Mouse (Mus musculus): ENCODE measurements around the gene Vac14.

Vac14 gene

GRCm38 (mm10) chr8:110687726-110688125 lies 69.3 kb downstream of the Vac14 start:
- DNase-seq (ENCODE audit: low read depth, low spot score) = no peak

GRCm38 (mm10) chr8:110689961-110690360 lies 71.6 kb downstream of the Vac14 start:
- no peak for DNase-seq (ENCODE audit: low read depth, low spot score)

GRCm38 (mm10) chr8:110694226-110694625 lies 75.8 kb downstream of the Vac14 start:
- no peak for DNase-seq (ENCODE audit: low read depth, low spot score)

GRCm38 (mm10) chr8:110694826-110695225 lies 76.4 kb downstream of the Vac14 start:
- DNase-seq (ENCODE audit: low read depth, low spot score) = no peak

GRCm38 (mm10) chr8:110695431-110695830 lies 77.0 kb downstream of the Vac14 start:
- DNase-seq (ENCODE audit: low read depth, low spot score) = no peak

GRCm38 (mm10) chr8:110696051-110696450 lies 77.7 kb downstream of the Vac14 start:
- DNase-seq (ENCODE audit: low read depth, low spot score) = no peak

- DNase-seq (ENCODE audit: low read depth, low spot score) = no peak
Measured at GRCm38 (mm10) chr8:110697571-110697970, 79.2 kb downstream of the Vac14 start.

DNA sequence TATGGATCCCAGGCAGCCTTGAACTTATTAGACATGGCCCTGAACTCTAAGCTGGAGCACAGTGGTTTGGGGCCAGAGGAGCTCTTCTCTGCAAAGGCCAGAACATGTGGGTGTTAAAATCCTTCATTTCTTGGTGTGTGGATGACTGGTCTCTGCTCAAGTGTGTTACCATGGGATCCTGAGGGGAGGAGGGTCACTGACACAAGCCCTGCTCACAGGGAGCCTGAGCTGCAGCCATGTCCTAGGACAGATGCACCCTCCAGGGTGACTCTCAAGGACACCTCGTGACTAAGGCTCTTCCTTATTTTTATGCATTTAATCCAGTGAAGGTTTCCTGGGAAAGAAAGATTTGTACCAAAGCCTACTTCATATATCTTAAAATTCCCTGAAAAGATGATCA lies 79.7 kb downstream of the Vac14 start:
- DNase-seq (ENCODE audit: low read depth, low spot score) = no peak

- no peak for DNase-seq (ENCODE audit: low read depth, low spot score)
Measured at GRCm38 (mm10) chr8:110699501-110699900, 81.1 kb downstream of the Vac14 start.

DNA sequence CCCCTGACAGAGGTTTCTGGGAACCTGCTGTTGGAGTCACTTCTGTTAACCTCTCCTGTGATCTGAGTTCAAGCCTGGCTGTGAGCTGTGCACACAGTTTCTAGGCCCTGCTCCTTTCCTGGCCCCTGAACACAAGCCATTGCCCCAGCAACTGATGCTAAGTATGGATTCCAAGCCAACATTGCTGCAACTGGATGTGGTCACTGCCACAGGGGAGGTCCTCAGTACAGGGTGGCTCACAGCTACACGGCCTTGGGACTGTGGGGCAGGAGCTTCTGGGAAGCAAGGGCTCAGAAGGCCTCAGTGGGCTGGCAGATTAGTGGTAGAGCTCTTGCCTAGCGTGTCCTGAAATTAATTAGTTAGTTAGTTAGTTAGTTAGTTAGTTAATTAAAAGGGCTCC lies 82.2 kb downstream of the Vac14 start:
- no peak for DNase-seq (ENCODE audit: low read depth, low spot score)

- no peak for DNase-seq (ENCODE audit: low read depth, low spot score)
Measured at GRCm38 (mm10) chr8:110702636-110703459, 84.5 kb downstream of the Vac14 start.

GRCm38 (mm10) chr8:110703460-110704061 lies 85.2 kb downstream of the Vac14 start:
- no peak for DNase-seq (ENCODE audit: low read depth, low spot score)

- DNase-seq (ENCODE audit: low read depth, low spot score) = no peak
Measured at GRCm38 (mm10) chr8:110704103-110704502, 85.7 kb downstream of the Vac14 start.

DNA sequence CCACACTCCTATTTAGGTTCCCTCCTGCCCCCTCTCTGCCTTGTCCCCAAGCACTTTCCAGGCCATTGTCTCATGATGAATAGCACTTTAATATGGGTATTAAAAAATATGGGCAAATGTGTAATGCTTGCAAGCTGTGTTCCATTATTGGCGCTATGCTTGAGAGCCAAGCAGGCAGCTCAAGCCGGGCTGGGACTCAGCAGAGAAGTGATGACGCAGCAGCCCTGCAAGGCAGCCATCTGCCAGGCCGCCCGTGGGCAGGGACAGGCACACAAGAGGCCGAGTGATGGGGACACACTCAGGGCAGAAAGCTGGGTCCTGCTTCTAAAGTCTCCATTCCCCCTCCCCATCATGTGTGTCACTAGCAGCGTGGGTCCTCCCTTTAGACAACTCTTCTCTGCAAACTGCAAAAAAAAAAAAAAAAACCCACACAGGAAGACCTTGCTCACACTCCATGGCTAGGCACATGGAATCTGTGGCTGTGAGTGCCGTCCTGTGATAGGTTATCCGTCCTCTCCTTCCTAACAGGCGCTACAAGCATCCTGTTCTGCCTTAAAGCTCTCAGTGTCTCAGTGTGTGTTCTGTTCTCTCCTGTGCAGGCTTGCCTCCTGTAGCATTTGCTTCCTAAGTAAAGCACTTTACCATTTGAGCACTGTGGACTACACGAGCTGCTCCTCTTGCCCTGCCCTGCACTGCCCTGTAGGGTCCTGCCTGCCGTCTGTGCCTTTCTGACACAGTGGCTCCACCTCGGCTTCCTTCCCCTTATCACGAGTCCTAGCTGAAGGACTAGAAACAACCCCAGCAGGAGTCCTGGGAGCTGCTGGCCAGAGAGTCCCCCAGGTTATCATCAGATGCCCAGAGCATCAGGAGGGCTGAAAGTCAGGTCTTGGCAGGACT lies 87.3 kb downstream of the Vac14 start:
- no peak for DNase-seq (ENCODE audit: low read depth, low spot score)

GRCm38 (mm10) chr8:110706288-110706870 lies 88.0 kb downstream of the Vac14 start:
- DNase-seq (ENCODE audit: low read depth, low spot score) = no peak

DNA sequence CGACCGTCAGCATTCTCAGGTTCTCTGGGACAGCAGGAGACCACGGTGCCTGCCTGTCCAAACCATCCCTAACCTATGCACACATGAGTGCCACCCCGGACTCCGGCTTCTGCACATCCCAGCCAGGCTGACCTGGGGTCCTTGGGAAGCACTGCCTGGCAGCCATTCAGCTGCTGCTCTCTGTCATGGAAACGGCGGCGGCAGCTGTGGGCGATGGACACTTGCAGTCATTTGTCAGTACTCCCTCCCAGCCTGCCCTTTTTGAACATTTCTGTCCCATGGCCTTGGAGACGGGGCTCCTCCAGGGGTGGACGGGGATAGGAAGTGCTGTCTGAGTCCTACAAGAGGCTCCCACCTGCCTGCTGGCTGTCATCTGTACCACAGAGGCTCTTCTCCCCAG lies 90.0 kb downstream of the Vac14 start:
- DNase-seq (ENCODE audit: low read depth, low spot score) = no peak

DNA sequence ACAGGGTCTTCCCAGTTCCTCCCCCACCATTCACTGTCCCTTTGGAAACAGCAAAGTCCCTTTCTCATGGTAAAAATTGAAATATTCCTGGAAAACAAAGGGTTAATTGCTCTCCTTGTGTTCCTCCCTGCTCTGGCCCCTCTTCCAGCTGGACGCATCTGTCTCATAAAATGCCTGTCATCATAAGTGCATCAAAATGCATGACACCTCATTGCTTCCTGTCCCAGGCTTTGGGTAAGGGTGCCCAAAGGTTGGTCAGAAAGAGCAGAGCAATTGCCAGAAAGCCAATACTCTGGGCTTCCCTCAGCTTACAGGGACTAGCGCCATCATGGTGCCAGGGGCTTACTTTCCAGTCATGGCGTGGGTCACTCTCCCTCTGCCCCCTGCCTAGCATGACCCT lies 92.2 kb downstream of the Vac14 start:
- no peak for DNase-seq (ENCODE audit: low read depth, low spot score)

DNA sequence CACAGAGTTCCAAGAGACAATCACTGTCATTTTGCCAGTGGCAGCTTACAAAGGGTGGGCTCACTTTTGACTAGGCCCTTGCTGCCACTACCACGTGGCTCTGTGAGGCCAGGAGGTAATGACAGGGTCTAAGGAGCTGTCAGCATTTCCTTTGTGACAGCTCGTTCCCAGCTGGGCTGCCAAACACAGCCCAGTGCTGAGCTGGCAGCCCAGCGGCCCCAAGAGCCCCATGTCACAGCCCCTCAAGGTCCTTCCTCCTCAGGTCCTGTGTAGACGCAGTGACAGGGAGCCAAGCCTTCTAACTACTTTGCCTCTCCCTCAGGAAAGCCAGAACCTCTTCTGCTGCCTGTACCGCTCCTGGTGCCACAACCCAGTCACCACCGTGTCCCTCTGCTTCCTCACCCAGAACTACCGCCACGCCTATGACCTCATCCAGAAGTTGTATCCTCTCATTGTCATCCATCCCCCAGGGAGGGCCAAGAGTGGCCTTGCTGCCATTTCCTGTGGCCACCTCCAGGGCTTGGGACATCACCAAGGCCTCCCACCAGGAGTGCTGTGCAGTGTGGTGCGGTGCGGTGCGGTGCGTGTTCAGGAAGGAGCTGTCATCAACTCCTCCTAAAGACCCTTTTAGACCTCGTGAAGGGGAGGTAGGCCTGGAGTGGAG lies 93.0 kb downstream of the Vac14 start:
- no peak for DNase-seq (ENCODE audit: low read depth, low spot score)

- no peak for DNase-seq (ENCODE audit: low read depth, low spot score)
Measured at GRCm38 (mm10) chr8:110713073-110713472, 94.7 kb downstream of the Vac14 start.

DNA sequence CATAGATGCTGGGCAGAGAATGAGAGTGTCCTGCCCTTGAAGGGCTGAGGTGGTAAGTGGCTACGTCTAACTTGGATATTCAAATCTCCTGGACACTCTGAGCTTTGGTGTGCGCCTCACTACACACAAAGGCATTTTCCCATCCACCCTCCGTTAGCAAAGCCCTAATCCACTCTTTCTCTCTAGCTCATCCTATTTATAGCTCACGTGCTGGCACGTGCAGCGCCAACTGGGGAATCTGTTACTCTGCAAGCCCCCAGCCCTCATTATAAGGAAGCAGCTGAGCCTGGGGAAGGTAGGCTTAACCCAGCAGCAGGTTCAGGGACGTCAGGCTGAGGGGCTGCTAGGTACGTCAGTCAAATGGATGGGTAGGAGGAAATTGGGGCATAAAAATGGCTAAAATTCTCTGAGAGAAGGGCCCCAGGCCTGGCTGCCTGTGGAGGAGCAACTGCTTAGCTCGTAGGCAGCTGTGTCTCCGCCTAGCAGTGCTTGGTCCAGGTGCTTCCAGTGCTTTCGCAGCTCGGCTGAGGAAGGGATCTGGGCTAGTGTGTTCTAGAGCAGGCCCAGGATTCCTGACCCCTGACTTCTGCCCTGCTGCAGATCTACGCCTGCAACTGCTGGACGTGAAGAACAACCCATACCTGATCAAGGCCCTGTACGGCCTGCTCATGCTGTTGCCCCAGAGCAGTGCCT lies 96.6 kb downstream of the Vac14 start:
- no peak for DNase-seq (ENCODE audit: low read depth, low spot score)

GRCm38 (mm10) chr8:110716075-110716474 lies 97.7 kb downstream of the Vac14 start:
- no peak for DNase-seq (ENCODE audit: low read depth, low spot score)
